Mouse (Mus musculus) hindbrain, postnatal 0 days (tissue): Measurements from ENCODE around the gene Gipc1. TPM values are rescaled to one million over a fixed set of nuclear protein-coding genes. Genes with fewer than 3 reads are reported as not detected.

Experiments
- ATAC-seq: fragments of 200-750 bp; cut with Nextera tagmentation; 2 replicates; pipeline ENCODE4 v1.8.0; 2017; ENCODE audit warnings: mild to moderate bottlenecking, moderate TSS enrichment, moderate library complexity
- DNase-seq: peaks from one replicate; pipeline ENCODE4 v3.0.0-alpha.2; 2015; ENCODE audit warnings: low spot score
- H3K27ac ChIP-seq: fragments of 300-500 bp; sonication (generic); 2 replicates; pipeline ENCODE4 v1.5.1; 2014; ENCODE audit warnings: mild to moderate bottlenecking
- H3K27me3 ChIP-seq: fragments of 300-500 bp; sonication (generic); 2 replicates; pipeline ENCODE4 v1.6.1; 2014; ENCODE audit warnings: low read length, mixed read lengths; ENCODE audit not compliant: insufficient read depth
- H3K36me3 ChIP-seq: fragments of 300-500 bp; sonication (generic); 2 replicates; pipeline ENCODE4 v1.6.1; 2014; ENCODE audit warnings: low read length, mixed read lengths; ENCODE audit not compliant: insufficient read depth
- H3K4me1 ChIP-seq: fragments of 300-500 bp; sonication (generic); 2 replicates; pipeline ENCODE4 v1.6.1; 2014; ENCODE audit warnings: antibody characterized with exemption, low read length, mixed read lengths; ENCODE audit not compliant: insufficient read depth
- H3K4me2 ChIP-seq: fragments of 300-500 bp; sonication (generic); 2 replicates; pipeline ENCODE4 v1.6.1; 2014; ENCODE audit warnings: low read depth, mild to moderate bottlenecking, low read length, moderate library complexity, mixed read lengths
- H3K4me3 ChIP-seq: fragments of 300-500 bp; sonication (generic); 2 replicates; pipeline ENCODE4 v1.5.1; 2014; ENCODE audit warnings: low read length
- H3K9ac ChIP-seq: fragments of 300-500 bp; sonication (generic); replicated peaks from 2 replicates; pipeline ENCODE4 v1.6.1; 2014; ENCODE audit warnings: mild to moderate bottlenecking, low read length, moderate library complexity, mixed read lengths
- H3K9me3 ChIP-seq: fragments of 300-500 bp; sonication (generic); 2 replicates; pipeline ENCODE4 v1.6.1; 2016; ENCODE audit warnings: low read length, mixed read lengths
- CTCF ChIP-seq: IDR thresholded peaks from 2 replicates; pipeline ENCODE4 v1.5.1; 2016; ENCODE audit warnings: antibody characterized with exemption, control low read depth, low read depth
- WGBS: fragments of 180-500 bp; shearing (Covaris S2); extraction: QIAGEN DNeasy Blood & Tissue Kit; methylation state at CpG from one replicate; pipeline ENCODE4 v1.1.7; 2014; 5-methylcytosine and 5-hydroxymethylcytosine counted together
- polyA plus RNA-seq: library from polyadenylated mRNA; unstranded; fragments of >200 nt; fragmentation: Nextera tagmentation; extraction: Ambion mirVana; gene quantifications from 2 replicates; pipeline ENCODE4 v1.2.1, GENCODE M21; 2015
- total RNA-seq: library from RNA; depleted of rRNA; stranded (reverse); fragments of >200 nt; gene quantifications from 2 replicates; pipeline ENCODE4 v1.2.3, GENCODE M21; 2014

Gene Gipc1
- total and polyA plus RNA-seq, 2 experiments from 2014 or later: 84.9 to 114 TPM

GRCm38 (mm10) chr8:83693609-83694236, 41.2 kb downstream of the Gipc1 start:
- no peak for ATAC-seq
- H3K4me1 ChIP-seq: peaks cover 16% of the 10 kb centered on the region

GRCm38 (mm10) chr8:83694369-83695160, 42.1 kb downstream of the Gipc1 start:
- WGBS: 87% methylated on average over 11 of the region's 11 CpGs

More at GRCm38 (mm10) chr8:83693609-83694236, 41.2 kb downstream of the Gipc1 start:
- Histone ChIP-seq H3K36me3 (peaks cover 25% of the 10 kb centered on the region), H3K27me3 (no peaks in the 10 kb centered on the region), H3K9ac (no peak overlapping the region), H3K4me3 (no peak overlapping the region), H3K9me3 (no peaks in the 10 kb centered on the region), H3K27ac (no peak overlapping the region), H3K4me2 (no peak overlapping the region)
- 92% methylated on average over 10 of the region's 10 CpGs for WGBS
- no peak for TF ChIP-seq CTCF
- no peak for DNase-seq

GRCm38 (mm10) chr8:83695351-83696106, 43.1 kb downstream of the Gipc1 start:
- H3K27ac ChIP-seq: no peak overlapping the region
- no peak overlapping the region for H3K4me3 ChIP-seq
- H3K9ac ChIP-seq: no peak overlapping the region
- H3K27me3 ChIP-seq: no peaks in the 10 kb centered on the region
- H3K4me2 ChIP-seq: no peak overlapping the region
- no peak for DNase-seq
- no peak for ATAC-seq
- no peak for TF ChIP-seq CTCF
- peaks cover 21% of the 10 kb centered on the region for H3K36me3 ChIP-seq
- WGBS: 86% methylated on average over 10 of the region's 17 CpGs
- H3K9me3 ChIP-seq: no peaks in the 10 kb centered on the region
- peaks cover 20% of the 10 kb centered on the region for H3K4me1 ChIP-seq

More at GRCm38 (mm10) chr8:83694369-83695160, 42.1 kb downstream of the Gipc1 start:
- Histone ChIP-seq H3K4me3 (no peak overlapping the region), H3K27me3 (no peaks in the 10 kb centered on the region), H3K36me3 (peaks cover 25% of the 10 kb centered on the region), H3K4me1 (peaks cover 19% of the 10 kb centered on the region), H3K27ac (no peak overlapping the region), H3K4me2 (no peak overlapping the region), H3K9me3 (no peaks in the 10 kb centered on the region), H3K9ac (no peak overlapping the region)
- no peak for ATAC-seq
- TF ChIP-seq CTCF: no peak
- no peak for DNase-seq

GRCm38 (mm10) chr8:83697374-83698220, 45.1 kb downstream of the Gipc1 start:
- TF ChIP-seq CTCF: no peak; the same call in 1 of the 2 replicates
- H3K4me1 ChIP-seq: peaks cover 20% of the 10 kb centered on the region
- H3K36me3 ChIP-seq: peaks cover under 1% of the 10 kb centered on the region; the same call in 1 of the 2 replicates
- peak overlapping the region; percentile 95 for H3K4me2 ChIP-seq
- peak overlapping the region; percentile 85; the same call in 1 of the 2 replicates for H3K27ac ChIP-seq
- H3K27me3 ChIP-seq: no peaks in the 10 kb centered on the region
- DNase-seq (no peak), ATAC-seq (peak; percentile 18)
- H3K4me3 ChIP-seq: peak overlapping the region; percentile 90
- 48% methylated on average over 19 of the region's 19 CpGs for WGBS
- H3K9me3 ChIP-seq: no peaks in the 10 kb centered on the region
- H3K9ac ChIP-seq: peak overlapping the region; percentile 96

GRCm38 (mm10) chr8:83698291-83698660, 45.8 kb downstream of the Gipc1 start:
- H3K4me3 ChIP-seq: peak overlapping the region; percentile 90
- peak overlapping the region; percentile 95 for H3K4me2 ChIP-seq
- H3K36me3 ChIP-seq: no peaks in the 10 kb centered on the region
- no peak for TF ChIP-seq CTCF
- H3K9me3 ChIP-seq: no peaks in the 10 kb centered on the region
- peak overlapping the region; percentile 85 for H3K27ac ChIP-seq
- DNase-seq: peak; percentile 56
- peaks cover 20% of the 10 kb centered on the region for H3K4me1 ChIP-seq
- peak; percentile 41 for ATAC-seq
- peak overlapping the region; percentile 96 for H3K9ac ChIP-seq
- 4% methylated on average over 15 of the region's 15 CpGs for WGBS
- H3K27me3 ChIP-seq: no peaks in the 10 kb centered on the region
